Mouse (Mus musculus): ENCODE measurements around the gene Tnfaip6. TPM values are rescaled to one million over a fixed set of nuclear protein-coding genes. Genes with fewer than 3 reads are reported as not detected.
A peak's percentile ranks its signal among the peaks of the same experiment; 100 is the strongest.

Gene Tnfaip6
- polyA plus RNA-seq, 1 experiment from 2014 or later: 4.9 TPM

GRCm38 (mm10) chr2:52078666-52079065 is 40.9 kb downstream of the Tnfaip6 start:
- Histone ChIP-seq H3K27me3 (replicated peaks) (no peaks in the 10 kb centered on the region), H3K4me1 (replicated peaks) (peaks cover 7% of the 10 kb centered on the region; the same call in 1 of the 2 replicates), H3K27ac (ENCODE audit: poor library complexity, severe bottlenecking) (no peak overlapping the region), H3K36me3 (peaks cover 60% of the 10 kb centered on the region), H3K9ac (0 out of 2 replicates have a peak overlapping the region, but pooled peaks have one; percentile 7), H3K4me2 (no peak overlapping the region), H3K4me3 (no peak overlapping the region), H3K9me3 (replicated peaks) (no peaks in the 10 kb centered on the region)
- WGBS: 88% methylated on average over 2 of the region's 2 CpGs
- ATAC-seq (ENCODE audit: insufficient number of reproducible peaks, low FRiP score): no peak

- Histone ChIP-seq H3K27ac (ENCODE audit: poor library complexity, severe bottlenecking) (no peak overlapping the region), H3K4me1 (replicated peaks) (0 out of 2 replicates have a peak, but pooled peaks cover 3% of the 10 kb centered on the region), H3K36me3 (peaks cover 72% of the 10 kb centered on the region), H3K9ac (no peak overlapping the region), H3K4me3 (no peak overlapping the region), H3K9me3 (replicated peaks) (no peaks in the 10 kb centered on the region), H3K27me3 (replicated peaks) (no peaks in the 10 kb centered on the region), H3K4me2 (no peak overlapping the region)
- WGBS: 93% methylated on average over 3 of the region's 3 CpGs
- ATAC-seq (ENCODE audit: insufficient number of reproducible peaks, low FRiP score): no peak
Measured at GRCm38 (mm10) chr2:52084013-52084412, 46.2 kb downstream of the Tnfaip6 start.

GRCm38 (mm10) chr2:52084571-52084970 is 46.8 kb downstream of the Tnfaip6 start:
- Histone ChIP-seq H3K9me3 (replicated peaks) (no peaks in the 10 kb centered on the region), H3K9ac (no peak overlapping the region), H3K27me3 (replicated peaks) (no peaks in the 10 kb centered on the region), H3K4me3 (no peak overlapping the region), H3K36me3 (peaks cover 72% of the 10 kb centered on the region), H3K4me1 (replicated peaks) (0 out of 2 replicates have a peak, but pooled peaks cover 3% of the 10 kb centered on the region), H3K4me2 (no peak overlapping the region), H3K27ac (ENCODE audit: poor library complexity, severe bottlenecking) (no peak overlapping the region)
- 97% methylated on average over 2 of the region's 2 CpGs for WGBS
- ATAC-seq (ENCODE audit: insufficient number of reproducible peaks, low FRiP score): no peak

Other genes starting within 250 kb of the Tnfaip6 start
- 11.7 and 12.7 TPM in 2 replicates for gene Rbm43, start 102.8 kb upstream of the Tnfaip6 start, polyA plus RNA-seq (2016; fragmentation: Nextera tagmentation; extraction: Ambion mirVana)
- 10.5 and 14.0 TPM in 2 replicates for gene Nmi, start 64.5 kb upstream of the Tnfaip6 start, polyA plus RNA-seq (2016; fragmentation: Nextera tagmentation; extraction: Ambion mirVana)
- gene Rif1, start 34.8 kb downstream of the Tnfaip6 start, polyA plus RNA-seq (2016; fragmentation: Nextera tagmentation; extraction: Ambion mirVana): 33.0 and 34.6 TPM in 2 replicates

Data from heart, embryonic 12.5 days (tissue).